Mouse (Mus musculus) intestine, embryonic 14.5 days (tissue): ENCODE data around the gene Usp49. TPM values are rescaled to one million over a fixed set of nuclear protein-coding genes. Genes with fewer than 3 reads are reported as not detected.
"Not testable (repeated sequence)": the region's sequence is repeated elsewhere in the genome, so short reads cannot be mapped to it uniquely, and the experiment has no call there.

ENCODE experiments used
- ATAC-seq: fragments of 200-750 bp; cut with Nextera tagmentation; replicated peaks from 2 replicates; pipeline ENCODE4 v1.8.0; 2017; ENCODE audit warnings: low read depth, moderate number of reproducible peaks, moderate TSS enrichment, moderate library complexity; ENCODE audit not compliant: low FRiP score, low TSS enrichment
- DNase-seq: peaks from one replicate; pipeline ENCODE4 v3.0.0-alpha.2; 2018; ENCODE audit warnings: low spot score
- H3K27ac ChIP-seq: fragments of 300-500 bp; sonication (generic); 2 replicates; pipeline ENCODE4 v1.5.1; 2014; ENCODE audit warnings: low read depth, mild to moderate bottlenecking, control low read depth
- H3K27me3 ChIP-seq: fragments of 300-500 bp; sonication (generic); replicated peaks from 2 replicates; pipeline ENCODE4 v1.6.1; 2014; ENCODE audit warnings: low read length, control low read depth; ENCODE audit not compliant: control insufficient read depth, insufficient read depth
- H3K36me3 ChIP-seq: fragments of 300-500 bp; sonication (generic); 2 replicates; pipeline ENCODE4 v1.6.1; 2014; ENCODE audit warnings: low read length, control low read depth; ENCODE audit not compliant: control insufficient read depth, insufficient read depth
- H3K4me1 ChIP-seq: fragments of 300-500 bp; sonication (generic); replicated peaks from 2 replicates; pipeline ENCODE4 v1.6.1; 2014; ENCODE audit warnings: low read length, control low read depth, mixed read lengths; ENCODE audit not compliant: control insufficient read depth, insufficient read depth
- H3K4me2 ChIP-seq: fragments of 300-500 bp; sonication (generic); 2 replicates; pipeline ENCODE4 v1.6.1; 2014; ENCODE audit warnings: low read length
- H3K4me3 ChIP-seq: fragments of 300-500 bp; sonication (generic); 2 replicates; pipeline ENCODE4 v1.5.1; 2014; ENCODE audit warnings: low read depth, low read length, control low read depth, mixed read lengths
- H3K9ac ChIP-seq: fragments of 300-500 bp; sonication (generic); 2 replicates; pipeline ENCODE4 v1.6.1; 2014; ENCODE audit warnings: mild to moderate bottlenecking, low read length
- H3K9me3 ChIP-seq: fragments of 300-500 bp; sonication (generic); 2 replicates; pipeline ENCODE4 v1.6.1; 2016; ENCODE audit warnings: low read length, control low read depth; ENCODE audit not compliant: control insufficient read depth
- WGBS: fragments of 180-500 bp; shearing (Covaris S2); extraction: QIAGEN DNeasy Blood & Tissue Kit; methylation state at CpG from one replicate; pipeline ENCODE4 v1.1.7; 2014; 5-methylcytosine and 5-hydroxymethylcytosine counted together
- polyA plus RNA-seq: library from polyadenylated mRNA; unstranded; fragments of >200 nt; fragmentation: Nextera tagmentation; extraction: Ambion mirVana; gene quantifications from 2 replicates; pipeline ENCODE4 v1.2.1, GENCODE M21; 2014

Gene Usp49
- polyA plus RNA-seq, 1 experiment from 2014 or later, result 6.5 TPM

DNA sequence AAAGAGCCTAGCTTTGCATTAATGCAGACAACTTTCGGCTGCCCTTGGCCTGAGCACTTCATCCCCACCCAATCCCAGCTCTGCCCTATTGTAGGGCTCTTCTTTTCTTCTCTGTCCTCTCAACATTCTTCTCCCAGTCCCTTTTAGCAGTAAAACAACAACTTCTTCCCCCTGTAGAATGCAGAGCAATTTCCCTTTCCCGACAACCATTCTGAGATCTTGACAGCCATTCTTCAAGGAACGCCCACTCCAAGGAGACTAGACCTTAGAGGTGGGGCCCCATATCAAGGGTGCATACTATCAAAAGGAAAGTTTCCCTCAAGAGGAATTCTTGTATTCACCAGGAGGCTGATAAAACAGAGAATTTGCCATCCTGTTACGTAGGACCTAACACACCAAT, 18.5 kb downstream of the Usp49 start:
- Histone ChIP-seq H3K4me1 (no peaks in the 10 kb centered on the region), H3K9me3 (no peaks in the 10 kb centered on the region), H3K9ac (no peak overlapping the region), H3K36me3 (0 out of 2 replicates have a peak, but pooled peaks cover 5% of the 10 kb centered on the region), H3K27me3 (no peaks in the 10 kb centered on the region), H3K4me3 (no peak overlapping the region), H3K4me2 (no peak overlapping the region), H3K27ac (no peak overlapping the region)
- WGBS, result 63% methylated on average over 4 of the region's 4 CpGs
- no peak for DNase-seq
- ATAC-seq, result no peak

DNA sequence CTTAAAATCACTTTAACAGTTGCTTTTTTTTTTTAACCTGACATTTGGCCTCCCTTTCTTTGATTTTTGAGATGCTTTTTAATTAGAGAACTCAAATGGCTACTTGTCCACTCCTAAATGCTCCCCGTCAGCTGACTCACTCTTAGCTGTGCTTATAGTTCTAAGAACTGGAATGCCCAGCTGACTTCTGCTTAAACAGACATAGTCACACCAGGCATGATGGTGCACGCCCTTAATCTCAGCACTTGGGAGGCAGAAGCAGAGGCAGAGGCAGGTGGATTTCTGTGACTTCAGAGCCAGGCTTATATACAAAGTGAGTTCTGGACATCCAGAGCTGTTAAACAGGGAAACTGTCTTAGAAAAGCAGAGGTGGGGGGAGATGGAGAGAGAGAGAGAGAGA, 21.5 kb downstream of the Usp49 start:
- Histone ChIP-seq H3K27me3 (no peaks in the 10 kb centered on the region), H3K4me2 (no peak overlapping the region), H3K4me1 (no peaks in the 10 kb centered on the region), H3K9ac (no peak overlapping the region), H3K27ac (no peak overlapping the region), H3K9me3 (no peaks in the 10 kb centered on the region), H3K4me3 (no peak overlapping the region), H3K36me3 (0 out of 2 replicates have a peak, but pooled peaks cover 5% of the 10 kb centered on the region)
- ATAC-seq, result no peak
- DNase-seq, result no peak
- WGBS, result 82% methylated on average over 2 of the region's 2 CpGs

DNA sequence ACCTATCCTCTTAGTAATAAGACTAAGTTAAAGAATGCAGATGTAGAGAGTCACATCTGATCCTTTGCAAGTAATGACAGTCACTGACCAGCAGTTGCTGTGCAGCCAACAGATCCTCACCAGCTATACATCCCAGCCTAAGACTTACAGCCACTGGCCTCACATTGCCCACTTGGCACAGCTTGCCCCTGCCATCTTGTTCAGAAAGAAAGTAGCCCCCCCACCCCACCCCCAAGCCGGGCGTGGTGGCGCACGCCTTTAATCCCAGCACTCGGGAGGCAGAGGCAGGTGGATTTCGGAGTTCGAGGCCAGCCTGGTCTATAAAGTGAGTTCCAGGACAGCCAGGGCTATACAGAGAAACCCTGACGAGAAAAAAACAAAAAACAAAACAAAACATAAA, 23.9 kb downstream of the Usp49 start:
- WGBS, result 95% methylated on average over 8 of the region's 8 CpGs
- not testable (repeated sequence) for H3K27ac ChIP-seq, H3K9ac ChIP-seq, H3K4me1 ChIP-seq, H3K4me3 ChIP-seq, H3K4me2 ChIP-seq, H3K36me3 ChIP-seq, DNase-seq, ATAC-seq, H3K9me3 ChIP-seq, H3K27me3 ChIP-seq

DNA sequence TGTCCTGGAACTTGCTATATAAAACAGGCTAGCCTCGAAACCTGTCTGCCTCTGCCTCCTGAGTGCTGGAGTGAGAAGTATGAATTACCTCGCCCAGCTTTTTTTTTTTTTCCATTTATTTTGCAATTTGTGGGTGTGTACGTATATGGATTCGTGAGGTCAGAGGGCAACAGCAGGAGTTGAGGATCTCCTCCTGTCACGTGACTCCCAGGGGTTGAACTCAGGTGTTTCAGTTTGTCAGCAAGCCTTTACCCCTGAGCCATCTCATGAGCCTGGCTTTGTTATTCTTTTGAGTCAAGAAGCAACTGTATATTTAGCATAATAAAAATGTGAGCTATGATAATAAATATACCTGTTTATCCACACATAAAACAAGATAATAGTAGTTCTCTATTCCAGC, 25.2 kb downstream of the Usp49 start:
- Histone ChIP-seq H3K9ac (no peak overlapping the region), H3K27me3 (no peaks in the 10 kb centered on the region), H3K4me1 (no peaks in the 10 kb centered on the region), H3K27ac (no peak overlapping the region), H3K4me2 (no peak overlapping the region), H3K36me3 (0 out of 2 replicates have a peak, but pooled peaks cover 5% of the 10 kb centered on the region), H3K9me3 (no peaks in the 10 kb centered on the region), H3K4me3 (no peak overlapping the region)
- ATAC-seq (no peak), DNase-seq (no peak)
- WGBS, result 74% methylated on average over 5 of the region's 5 CpGs

DNA sequence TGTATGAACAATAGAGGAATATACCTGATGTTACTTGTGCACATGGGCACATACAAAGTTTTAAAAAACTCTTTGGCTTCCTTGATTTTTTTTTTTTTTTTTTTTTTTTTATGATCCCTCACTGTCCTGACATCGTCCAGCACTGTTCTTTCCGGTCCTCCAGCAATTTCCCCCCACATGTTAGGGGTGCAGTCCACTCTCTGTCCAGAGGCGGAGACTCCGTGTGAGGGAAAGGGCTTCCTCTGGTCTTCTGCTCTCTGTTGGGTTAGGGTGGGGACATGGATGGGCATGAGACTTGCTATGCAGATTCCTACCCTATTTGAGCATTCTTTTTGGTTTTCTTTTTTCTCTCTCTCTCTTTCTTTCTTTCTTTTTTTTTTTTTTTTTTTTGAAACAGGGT, 27.4 kb downstream of the Usp49 start:
- no peak overlapping the region for H3K4me2 ChIP-seq
- no peaks in the 10 kb centered on the region for H3K36me3 ChIP-seq
- H3K9ac ChIP-seq, result no peak overlapping the region
- ATAC-seq (no peak), DNase-seq (no peak)
- H3K4me1 ChIP-seq, result no peaks in the 10 kb centered on the region
- H3K27me3 ChIP-seq, result no peaks in the 10 kb centered on the region
- no peak overlapping the region for H3K4me3 ChIP-seq
- 77% methylated on average over 4 of the region's 4 CpGs for WGBS
- H3K27ac ChIP-seq, result no peak overlapping the region
- no peaks in the 10 kb centered on the region for H3K9me3 ChIP-seq

DNA sequence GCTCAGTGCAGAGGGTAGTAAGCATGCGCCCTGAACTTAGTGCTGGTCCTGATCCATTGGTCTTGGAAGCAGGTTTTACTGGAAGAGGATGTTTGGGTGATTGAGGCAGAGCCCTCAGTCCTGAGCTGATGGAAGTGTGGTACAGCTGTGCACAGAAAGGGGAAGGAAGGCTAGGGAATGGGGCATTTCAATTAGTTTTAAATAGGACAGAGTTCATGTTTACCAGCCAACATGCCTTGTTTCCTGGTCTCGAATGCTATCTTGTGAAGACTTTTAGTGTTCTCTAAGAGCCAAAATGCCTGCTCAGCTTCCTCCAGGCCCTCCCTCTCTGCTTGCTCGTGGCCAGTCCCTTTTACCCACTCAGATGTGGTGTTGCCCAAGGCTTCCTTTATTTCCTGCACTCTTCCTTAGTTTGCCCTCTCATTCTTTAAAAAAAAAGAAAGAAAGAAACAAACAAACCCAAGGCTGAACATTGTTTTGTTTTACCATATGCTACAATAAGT, 28.3 kb downstream of the Usp49 start:
- H3K4me3 ChIP-seq, result no peak overlapping the region
- no peak overlapping the region for H3K27ac ChIP-seq
- H3K9ac ChIP-seq, result no peak overlapping the region
- H3K27me3 ChIP-seq, result no peaks in the 10 kb centered on the region
- H3K4me1 ChIP-seq, result no peaks in the 10 kb centered on the region
- no peaks in the 10 kb centered on the region for H3K36me3 ChIP-seq
- no peaks in the 10 kb centered on the region for H3K9me3 ChIP-seq
- ATAC-seq, result no peak
- H3K4me2 ChIP-seq, result no peak overlapping the region
- no peak for DNase-seq
- 76% methylated on average over 3 of the region's 3 CpGs for WGBS

DNA sequence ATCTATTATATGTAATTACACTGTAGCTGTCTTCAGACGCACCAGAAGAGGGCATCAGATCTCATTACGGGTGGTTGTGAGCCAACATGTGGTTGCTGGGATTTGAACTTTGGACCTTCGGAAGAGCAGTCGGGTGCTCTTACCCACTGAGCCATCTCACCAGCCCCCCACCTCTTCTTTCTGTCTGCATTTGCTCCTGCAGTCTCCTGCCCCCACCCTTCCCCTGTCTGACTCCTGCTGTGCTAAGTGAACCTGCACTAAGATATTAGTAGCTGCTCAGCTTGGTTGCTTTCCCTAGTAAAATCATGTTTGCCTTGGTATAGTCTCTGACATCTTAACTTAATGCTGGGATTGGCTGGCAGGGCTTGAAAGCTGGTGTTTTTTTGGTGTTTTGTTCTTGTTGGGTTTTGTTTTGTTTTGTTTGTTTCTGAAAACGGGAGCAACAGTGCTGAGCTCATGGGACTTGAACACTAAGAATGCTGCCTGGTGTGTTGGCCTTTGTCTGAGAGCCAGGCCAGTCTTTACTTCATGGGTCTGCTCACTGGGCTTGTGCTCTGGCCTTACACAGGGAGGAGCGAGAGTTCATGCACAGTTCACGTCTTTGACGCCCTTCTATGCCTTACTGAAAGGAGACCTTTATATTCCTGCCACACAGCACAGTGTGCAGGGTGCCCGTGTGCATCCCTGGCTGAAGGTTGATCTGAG, 32.7 kb downstream of the Usp49 start:
- 73% methylated on average over 9 of the region's 9 CpGs for WGBS
- Histone ChIP-seq H3K36me3 (0 out of 2 replicates have a peak, but pooled peaks cover 5% of the 10 kb centered on the region), H3K4me1 (no peaks in the 10 kb centered on the region), H3K9me3 (no peaks in the 10 kb centered on the region), H3K9ac (no peak overlapping the region), H3K27ac (no peak overlapping the region), H3K4me3 (no peak overlapping the region), H3K27me3 (no peaks in the 10 kb centered on the region), H3K4me2 (no peak overlapping the region)
- ATAC-seq (peak; percentile 58; the same call in 1 of the 2 replicates), DNase-seq (no peak)

DNA sequence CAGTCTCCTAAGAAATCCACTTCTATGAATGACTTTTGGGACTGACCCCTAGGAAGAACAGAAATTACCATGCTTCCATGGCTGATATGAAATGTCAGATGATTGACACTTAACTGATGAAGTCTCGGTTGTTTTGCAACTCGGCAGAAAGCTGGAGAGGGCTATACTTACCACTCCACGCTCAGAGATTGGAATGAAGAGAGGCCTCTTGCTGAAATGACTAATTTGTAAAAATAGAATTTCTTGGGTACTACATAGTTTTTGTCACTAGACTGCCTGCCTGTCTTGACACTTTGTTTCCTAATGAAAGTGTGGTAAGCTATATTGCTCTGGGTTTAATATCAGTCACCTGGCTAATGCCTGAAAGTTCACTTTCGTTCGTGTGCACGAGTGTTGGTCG, 34.0 kb downstream of the Usp49 start:
- Histone ChIP-seq H3K4me2 (no peak overlapping the region), H3K9ac (no peak overlapping the region), H3K27me3 (no peaks in the 10 kb centered on the region), H3K4me1 (no peaks in the 10 kb centered on the region), H3K36me3 (0 out of 2 replicates have a peak, but pooled peaks cover 5% of the 10 kb centered on the region), H3K4me3 (no peak overlapping the region), H3K27ac (no peak overlapping the region), H3K9me3 (no peaks in the 10 kb centered on the region)
- WGBS, result 88% methylated on average over 7 of the region's 7 CpGs
- ATAC-seq, result no peak
- no peak for DNase-seq

DNA sequence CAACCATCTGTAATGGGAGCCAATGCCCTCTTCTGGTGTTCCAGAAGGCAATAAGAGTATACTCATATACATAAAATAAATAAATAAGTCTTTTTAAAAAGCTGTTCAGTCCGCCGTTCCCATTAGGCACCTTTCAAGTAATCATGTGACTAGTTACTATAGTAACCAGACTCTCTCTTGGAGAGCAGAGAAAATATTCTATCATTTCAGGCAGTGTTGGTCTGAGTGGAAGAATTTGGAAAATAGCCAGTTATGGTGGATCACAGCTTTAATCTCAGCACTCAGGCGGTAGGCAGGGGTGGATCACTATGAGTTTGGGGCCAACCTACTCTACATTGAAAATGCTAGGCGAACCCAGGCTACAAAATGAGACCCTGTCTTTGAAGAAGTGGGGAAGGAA, 38.7 kb downstream of the Usp49 start:
- no peaks in the 10 kb centered on the region for H3K4me1 ChIP-seq
- 69% methylated on average over 4 of the region's 4 CpGs for WGBS
- H3K36me3 ChIP-seq, result 0 out of 2 replicates have a peak, but pooled peaks cover 5% of the 10 kb centered on the region
- ATAC-seq, result no peak
- H3K9me3 ChIP-seq, result no peaks in the 10 kb centered on the region
- no peaks in the 10 kb centered on the region for H3K27me3 ChIP-seq
- no peak for DNase-seq
- H3K4me3 ChIP-seq, result no peak overlapping the region
- H3K9ac ChIP-seq, result no peak overlapping the region
- H3K27ac ChIP-seq, result no peak overlapping the region
- H3K4me2 ChIP-seq, result no peak overlapping the region
